In the genomic region with DNA sequence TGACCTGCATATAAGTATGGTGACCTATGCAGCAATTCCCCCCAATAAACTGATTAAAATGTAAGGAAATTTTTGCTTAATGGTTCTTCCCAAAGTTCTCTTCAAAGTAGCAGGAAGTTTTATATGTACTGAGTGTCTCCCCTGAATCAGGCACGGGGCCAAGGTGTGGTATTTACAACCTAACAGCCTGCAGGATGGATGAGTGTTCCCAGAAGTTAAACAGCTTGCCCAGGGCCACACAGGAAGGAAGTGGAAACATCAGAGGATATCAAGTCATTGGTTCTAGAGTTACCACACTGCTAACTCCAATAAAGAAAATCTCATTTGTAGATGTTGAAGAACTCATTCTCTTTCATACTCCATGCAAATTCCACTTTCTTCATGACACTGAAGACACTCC, we compare ENCODE assay signal across 24 mouse cellular contexts. TPM values are rescaled to one million over a fixed set of nuclear protein-coding genes. Genes with fewer than 3 reads are reported as not detected.
DNase-seq lines count a peak whose midpoint lies in the region; ATAC-seq lines count a peak whose summit lies in the region.
"Had no signal": no experiment of that assay in that cellular context is flagged by ENCODE, and none has a peak within 500 bp of the region (broad histone marks: within the 10 kb centered on the region; RNA-seq: fewer than 3 reads in every experiment).

No protein-coding gene starts in this region.

- no peak for ATAC-seq in liver, embryonic 13.5 days (ENCODE audit: low read depth)
- no peak for ATAC-seq in liver, embryonic 11.5 days (replicated peaks; ENCODE audit: low FRiP score)
- peak; percentile 46 for ATAC-seq in activated CD4-positive, CD25-positive, alpha-beta regulatory T cell, adult 4 months
- ATAC-seq in erythroid progenitor cell, adult 5-6 weeks (replicated peaks; ENCODE audit: low FRiP score, poor library complexity, severe bottlenecking): no peak
- ATAC-seq: forebrain, embryonic 15.5 days had no signal

- no peak overlapping the region for H3K4me2 ChIP-seq in liver, embryonic 13.5 days
- no peak overlapping the region for H3K4me2 ChIP-seq in liver, embryonic 11.5 days
- H3K4me2 ChIP-seq: embryonic facial prominence, embryonic 15.5 days; forebrain, embryonic 15.5 days; hindbrain, embryonic 12.5 days; liver, embryonic 15.5 days; neural tube, embryonic 13.5 days had no signal

- 33% methylated on average over 1 of the region's 1 CpGs for WGBS in liver, embryonic 13.5 days (ENCODE audit: insufficient replicate concordance)
- WGBS in liver, embryonic 11.5 days: 43% methylated on average over 1 of the region's 1 CpGs

- H3K36me3 ChIP-seq in liver, embryonic 13.5 days: no peaks in the 10 kb centered on the region
- no peaks in the 10 kb centered on the region for H3K36me3 ChIP-seq in liver, embryonic 11.5 days (ENCODE audit: control insufficient read depth, insufficient read depth, low read length)
- H3K36me3 ChIP-seq: embryonic facial prominence, embryonic 15.5 days; forebrain, embryonic 15.5 days; hindbrain, embryonic 12.5 days; liver, embryonic 15.5 days; neural tube, embryonic 13.5 days had no signal

- peaks cover 30% of the 10 kb centered on the region for H3K4me1 ChIP-seq in liver, embryonic 13.5 days (replicated peaks)
- H3K4me1 ChIP-seq in liver, embryonic 11.5 days (replicated peaks; ENCODE audit: control insufficient read depth, insufficient read depth, low read length): peaks cover 18% of the 10 kb centered on the region
- H3K4me1 ChIP-seq: forebrain, embryonic 15.5 days; hindbrain, embryonic 12.5 days; neural tube, embryonic 13.5 days had no signal

- no peak overlapping the region for H3K9ac ChIP-seq in liver, embryonic 13.5 days
- no peak overlapping the region for H3K9ac ChIP-seq in liver, embryonic 11.5 days (ENCODE audit: low read depth, low read length)
- H3K9ac ChIP-seq: embryonic facial prominence, embryonic 15.5 days; forebrain, embryonic 15.5 days; hindbrain, embryonic 12.5 days; liver, embryonic 15.5 days; neural tube, embryonic 13.5 days had no signal

- H3K4me3 ChIP-seq in liver, embryonic 13.5 days (replicated peaks): no peak overlapping the region
- no peak overlapping the region for H3K4me3 ChIP-seq in liver, embryonic 11.5 days (ENCODE audit: low read depth, low read length)
- H3K4me3 ChIP-seq: embryonic facial prominence, embryonic 15.5 days; forebrain, embryonic 15.5 days; hindbrain, embryonic 12.5 days; liver, embryonic 15.5 days; neural tube, embryonic 13.5 days had no signal

- H3K27ac ChIP-seq in liver, embryonic 13.5 days: peak overlapping the region; percentile 22; the same call in 1 of the 2 replicates
- no peak overlapping the region for H3K27ac ChIP-seq in liver, embryonic 11.5 days (ENCODE audit: low read depth, low read length)
- H3K27ac ChIP-seq: embryonic facial prominence, embryonic 15.5 days; forebrain, embryonic 15.5 days; hindbrain, embryonic 12.5 days; neural tube, embryonic 13.5 days had no signal

- no peaks in the 10 kb centered on the region for H3K27me3 ChIP-seq in liver, embryonic 13.5 days
- no peaks in the 10 kb centered on the region for H3K27me3 ChIP-seq in liver, embryonic 11.5 days (replicated peaks; ENCODE audit: control insufficient read depth, insufficient read depth, low read length)
- H3K27me3 ChIP-seq: embryonic facial prominence, embryonic 15.5 days; forebrain, embryonic 15.5 days; hindbrain, embryonic 12.5 days; liver, embryonic 15.5 days; neural tube, embryonic 13.5 days had no signal

- no peaks in the 10 kb centered on the region for H3K9me3 ChIP-seq in liver, embryonic 13.5 days (replicated peaks)
- no peaks in the 10 kb centered on the region; the same call in 1 of the 2 replicates for H3K9me3 ChIP-seq in liver, embryonic 11.5 days (ENCODE audit: control insufficient read depth, low read length)
- H3K9me3 ChIP-seq: embryonic facial prominence, embryonic 15.5 days; forebrain, embryonic 15.5 days; hindbrain, embryonic 12.5 days; liver, embryonic 15.5 days; neural tube, embryonic 13.5 days had no signal

- no peak for DNase-seq in liver, embryonic 13.5 days
- DNase-seq in liver, embryonic 11.5 days (ENCODE audit: low spot score): no peak
- peak; percentile 77 for DNase-seq in 416B (ENCODE audit: low read depth)
- DNase-seq in naive thymus-derived CD4-positive, alpha-beta T cell, adult 2 months (ENCODE audit: low read depth): peak; percentile 54
- DNase-seq in heart, adult 9 months (ENCODE audit: low spot score in 2 of 2): no peak
- DNase-seq: B cell, adult 2 months; cerebellum, adult 11 months; cerebellum, adult 9-11 months; gastrocnemius, postnatal 25 days; heart, adult 18-20 months; kidney, adult 8-10 months; kidney, postnatal 36 days; layer of hippocampus, adult 9-11 months; midbrain, embryonic 14.5 days; retina, postnatal 1 day; right cerebral cortex, postnatal 25 days; thymus, postnatal 25 days had no signal

RNA-seq across cellular contexts. Expression of a gene that starts 7.7 kb away (rescaled TPM):
- 25.4 and 28.5 TPM in 2 replicates for polyA plus RNA-seq in liver, embryonic 13.5 days (2015; fragmentation: Nextera tagmentation; extraction: Ambion mirVana)
- polyA plus RNA-seq in liver, embryonic 11.5 days (2014; fragmentation: Nextera tagmentation; extraction: Ambion mirVana): 21.6 and 22.5 TPM in 2 replicates
- polyA plus RNA-seq in activated CD4-positive, CD25-positive, alpha-beta regulatory T cell, adult 4 months (2017; shearing (Covaris generic)): 100 to 1,000 TPM; 117 to 152 TPM
- total RNA-seq in erythroid progenitor cell, adult 5-6 weeks (2015; ENCODE audit: low replicate concordance): 26.8 and 29.9 TPM in 2 replicates
- total RNA-seq in erythroid progenitor cell, adult 5-6 weeks (2017; ENCODE audit: low replicate concordance): 36.9 and 47.2 TPM in 2 replicates

Comparison
In these comparisons a context has a peak if more than half of its experiments do, and no peak if none do; other contexts are left out.
1. DNase-seq: peak in 416B (single experiment) and naive thymus-derived CD4-positive, alpha-beta T cell, adult 2 months (single experiment); none in liver, embryonic 13.5 days (single experiment), liver, embryonic 11.5 days (single experiment) and heart, adult 9 months (0 of 2).